Comparison of ENCODE assay signal across 8 mouse cellular contexts in the genomic region with DNA sequence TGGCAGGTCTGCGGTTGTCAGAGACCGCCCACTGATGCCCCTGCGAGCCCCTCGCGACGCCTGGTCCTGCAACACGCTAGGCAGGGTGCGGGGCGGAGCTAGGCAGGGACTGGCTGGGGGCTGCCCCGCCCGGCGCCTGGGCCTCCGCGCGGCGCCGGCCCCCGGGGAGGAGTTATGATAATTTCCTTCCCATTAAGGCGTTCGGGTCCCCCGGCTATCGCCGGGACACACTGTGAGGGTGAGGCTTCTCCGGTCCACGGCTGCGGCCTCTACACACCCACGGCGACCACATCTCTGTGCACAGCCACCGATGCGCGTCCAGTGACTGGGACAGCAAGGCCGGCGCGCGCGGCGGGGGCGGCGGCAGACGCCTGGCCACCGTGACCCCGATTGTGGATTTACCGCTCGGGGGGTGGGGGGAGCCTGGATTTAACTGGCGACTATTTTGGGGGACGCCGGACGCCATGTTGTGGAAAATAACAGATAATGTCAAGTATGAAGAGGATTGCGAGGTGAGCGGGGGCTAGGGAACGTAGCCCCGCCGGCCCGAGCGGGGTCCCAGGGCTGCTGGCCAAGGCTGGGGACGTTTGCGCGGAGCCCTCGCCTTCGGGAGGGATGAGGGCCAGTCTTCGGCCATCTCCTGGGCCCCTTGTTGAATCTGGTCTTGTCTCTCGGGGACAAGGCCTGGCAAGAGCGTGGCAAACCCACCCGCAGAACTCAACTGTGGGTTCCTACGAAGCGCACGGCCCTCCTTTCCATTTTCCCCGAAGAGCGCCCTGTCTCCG. TPM values are rescaled to one million over a fixed set of nuclear protein-coding genes. Genes with fewer than 3 reads are reported as not detected.
DNase-seq lines count a peak whose midpoint lies in the region; ATAC-seq and TF ChIP-seq lines count a peak whose summit lies in the region.

A gene (plus strand): TSS at position 223 of the 785 bp plus-strand sequence.

- DNase-seq in kidney, adult 2 months = peak; percentile 19
- DNase-seq in kidney, adult 8-10 months = no peak
- DNase-seq in induced T-regulatory cell, adult 2 months (ENCODE audit: low read depth) = peak; percentile 29
- DNase-seq in liver, postnatal 0 days = no peak
- no peak for DNase-seq in right cerebral cortex, postnatal 4 days
- DNase-seq in natural killer cell, adult 2 months (ENCODE audit: low spot score in 2 of 2) = no peak

- no peak for TF ChIP-seq EP300 in liver, postnatal 0 days (IDR thresholded peaks at IDR 0.05; ENCODE audit: low read depth)

- no peak within 1 kb of the TSS for H3K27ac ChIP-seq in kidney, adult 2 months (ENCODE audit: insufficient read depth, low read depth, low read length)
- 0 out of 2 replicates have a peak within 1 kb of the TSS, but pooled peaks have one; percentile 23 for H3K27ac ChIP-seq in embryonic facial prominence, embryonic 12.5 days
- no peak within 1 kb of the TSS for H3K27ac ChIP-seq in liver, postnatal 0 days (ENCODE audit: low read depth)
- peak within 1 kb of the TSS; percentile 17 for H3K27ac ChIP-seq in stomach, embryonic 16.5 days (ENCODE audit: low read length)

- no peak for TF ChIP-seq CTCF in kidney, adult 2 months (conservative IDR thresholded peaks at IDR 0.05; ENCODE audit: insufficient read depth, insufficient read length, low read depth, low read length)
- TF ChIP-seq CTCF in liver, postnatal 0 days (IDR thresholded peaks at IDR 0.05; ENCODE audit: low read depth) = no peak

- H3K4me3 ChIP-seq in kidney, adult 2 months (ENCODE audit: insufficient read depth, low read depth, low read length) = no peak within 1 kb of the TSS
- H3K4me3 ChIP-seq in embryonic facial prominence, embryonic 12.5 days = peak within 1 kb of the TSS; percentile 52
- peak within 1 kb of the TSS; percentile 32 for H3K4me3 ChIP-seq in liver, postnatal 0 days (ENCODE audit: low read depth, low read length)
- H3K4me3 ChIP-seq in stomach, embryonic 16.5 days (replicated peaks; ENCODE audit: low read length) = peak within 1 kb of the TSS; percentile 45

- H3K4me2 ChIP-seq in embryonic facial prominence, embryonic 12.5 days (replicated peaks) = peak within 1 kb of the TSS; percentile 66
- peak within 1 kb of the TSS; percentile 44 for H3K4me2 ChIP-seq in liver, postnatal 0 days (ENCODE audit: low read depth, low read length)
- H3K4me2 ChIP-seq in stomach, embryonic 16.5 days (ENCODE audit: low read depth, low read length) = peak within 1 kb of the TSS; percentile 54

- H3K27me3 ChIP-seq in kidney, adult 2 months (replicated peaks; ENCODE audit: control insufficient read depth, insufficient read depth, low read length) = peaks cover 12% of the 10 kb centered on the region
- peaks cover 91% of the 10 kb centered on the region for H3K27me3 ChIP-seq in embryonic facial prominence, embryonic 12.5 days
- peaks cover 99% of the 10 kb centered on the region for H3K27me3 ChIP-seq in liver, postnatal 0 days (ENCODE audit: insufficient read depth, low read length)
- H3K27me3 ChIP-seq in stomach, embryonic 16.5 days (ENCODE audit: control insufficient read depth, insufficient read depth, low read length) = peaks cover 96% of the 10 kb centered on the region

- TF ChIP-seq POLR2A in kidney, adult 2 months (IDR thresholded peaks at IDR 0.05; ENCODE audit: low read depth, low read length) = no peak

- WGBS in kidney, adult 2 months = 3% methylated on average over 70 of the region's 70 CpGs
- under 1% methylated on average over 70 of the region's 70 CpGs for WGBS in embryonic facial prominence, embryonic 12.5 days
- 1% methylated on average over 70 of the region's 70 CpGs for WGBS in liver, postnatal 0 days (ENCODE audit: insufficient replicate concordance)
- under 1% methylated on average over 70 of the region's 70 CpGs for WGBS in stomach, embryonic 16.5 days

- peak; percentile 62 for ATAC-seq in embryonic facial prominence, embryonic 12.5 days (ENCODE audit: insufficient number of reproducible peaks, insufficient read depth, low FRiP score, low TSS enrichment)
- ATAC-seq in liver, postnatal 0 days = no peak
- peak; percentile 69 for ATAC-seq in stomach, embryonic 16.5 days (ENCODE audit: insufficient read depth, low FRiP score)

- no peaks in the 10 kb centered on the region for H3K36me3 ChIP-seq in kidney, adult 2 months (ENCODE audit: control insufficient read depth, insufficient read depth, low read length)
- H3K36me3 ChIP-seq in embryonic facial prominence, embryonic 12.5 days = no peaks in the 10 kb centered on the region
- no peaks in the 10 kb centered on the region for H3K36me3 ChIP-seq in liver, postnatal 0 days (replicated peaks; ENCODE audit: insufficient read depth, low read length)
- H3K36me3 ChIP-seq in stomach, embryonic 16.5 days (ENCODE audit: control insufficient read depth, insufficient read depth, low read length) = no peaks in the 10 kb centered on the region

- no peaks in the 10 kb centered on the region for H3K4me1 ChIP-seq in kidney, adult 2 months (ENCODE audit: control insufficient read depth, insufficient read depth, low read length)
- H3K4me1 ChIP-seq in embryonic facial prominence, embryonic 12.5 days = peaks cover 53% of the 10 kb centered on the region
- peaks cover 10% of the 10 kb centered on the region; the same call in 1 of the 2 replicates for H3K4me1 ChIP-seq in liver, postnatal 0 days (ENCODE audit: insufficient read depth)
- peaks cover 8% of the 10 kb centered on the region; the same call in 1 of the 2 replicates for H3K4me1 ChIP-seq in stomach, embryonic 16.5 days (ENCODE audit: control insufficient read depth, insufficient read depth, low read length)

- H3K9ac ChIP-seq in embryonic facial prominence, embryonic 12.5 days = peak within 1 kb of the TSS; percentile 61
- no peak within 1 kb of the TSS for H3K9ac ChIP-seq in liver, postnatal 0 days (replicated peaks)
- H3K9ac ChIP-seq in stomach, embryonic 16.5 days (ENCODE audit: low read length) = peak within 1 kb of the TSS; percentile 64

- H3K9me3 ChIP-seq in embryonic facial prominence, embryonic 12.5 days = no peaks in the 10 kb centered on the region
- no peaks in the 10 kb centered on the region for H3K9me3 ChIP-seq in liver, postnatal 0 days (ENCODE audit: low read length)
- H3K9me3 ChIP-seq in stomach, embryonic 16.5 days (replicated peaks; ENCODE audit: control insufficient read depth, low read length) = no peaks in the 10 kb centered on the region

RNA-seq across cellular contexts. Expression of the gene that starts here (rescaled TPM):
- 0.04 TPM in 1 of 2 replicates, not detected in the other for polyA plus RNA-seq in kidney, adult 2 months (2012; rRNA removed)
- polyA plus RNA-seq in embryonic facial prominence, embryonic 12.5 days (2016; fragmentation: Nextera tagmentation; extraction: Ambion mirVana) = 15.4 and 16.0 TPM in 2 replicates
- polyA plus RNA-seq in liver, postnatal 0 days (2015; fragmentation: Nextera tagmentation; extraction: Ambion mirVana) = not detected in 2 replicates
- 7.6 and 8.4 TPM in 2 replicates for polyA plus RNA-seq in stomach, embryonic 16.5 days (2015; fragmentation: Nextera tagmentation; extraction: Ambion mirVana)

Comparison
In these comparisons a context has a peak if more than half of its experiments do, and no peak if none do; other contexts are left out.
1. Peak in DNase-seq in kidney, adult 2 months; RNA of the gene not detected or under 1 TPM.
2. H3K27ac ChIP-seq: peak in embryonic facial prominence, embryonic 12.5 days (single experiment) and stomach, embryonic 16.5 days (single experiment); none in kidney, adult 2 months (single experiment) and liver, postnatal 0 days (single experiment).
3. Peak in every context shown above with its lines, with median percentiles within 50 percentile points of each other: H3K4me2 ChIP-seq.